Mouse (Mus musculus): ENCODE data around the gene Fbxw4.

Gene Fbxw4

GRCm38 (mm10) chr19:45615415-45616213 is 44.5 kb downstream of the Fbxw4 start:
- no peak for DNase-seq (ENCODE audit: low read depth, low spot score)

- no peak for DNase-seq (ENCODE audit: low read depth, low spot score)
Measured at GRCm38 (mm10) chr19:45614928-45615327, 45.2 kb downstream of the Fbxw4 start.

GRCm38 (mm10) chr19:45614375-45614774 is 45.7 kb downstream of the Fbxw4 start:
- DNase-seq (ENCODE audit: low read depth, low spot score): no peak

GRCm38 (mm10) chr19:45610823-45611222 is 49.3 kb downstream of the Fbxw4 start:
- DNase-seq (ENCODE audit: low read depth, low spot score): no peak

GRCm38 (mm10) chr19:45608648-45609339 is 51.3 kb downstream of the Fbxw4 start:
- no peak for DNase-seq (ENCODE audit: low read depth, low spot score)

- no peak for DNase-seq (ENCODE audit: low read depth, low spot score)
Measured at GRCm38 (mm10) chr19:45607479-45607878, 52.6 kb downstream of the Fbxw4 start.

- DNase-seq (ENCODE audit: low read depth, low spot score): no peak
Measured at GRCm38 (mm10) chr19:45606701-45607100, 53.4 kb downstream of the Fbxw4 start.

GRCm38 (mm10) chr19:45602606-45603005 is 57.5 kb downstream of the Fbxw4 start:
- DNase-seq (ENCODE audit: low read depth, low spot score): no peak

GRCm38 (mm10) chr19:45597106-45597505 is 63.0 kb downstream of the Fbxw4 start:
- no peak for DNase-seq (ENCODE audit: low read depth, low spot score)

- DNase-seq (ENCODE audit: low read depth, low spot score): no peak
Measured at GRCm38 (mm10) chr19:45596434-45596833, 63.7 kb downstream of the Fbxw4 start.

GRCm38 (mm10) chr19:45596019-45596418 is 64.1 kb downstream of the Fbxw4 start:
- no peak for DNase-seq (ENCODE audit: low read depth, low spot score)

GRCm38 (mm10) chr19:45595481-45595880 is 64.6 kb downstream of the Fbxw4 start:
- DNase-seq (ENCODE audit: low read depth, low spot score): no peak

- DNase-seq (ENCODE audit: low read depth, low spot score): no peak
Measured at GRCm38 (mm10) chr19:45594079-45594478, 66.0 kb downstream of the Fbxw4 start.

- DNase-seq (ENCODE audit: low read depth, low spot score): no peak
Measured at GRCm38 (mm10) chr19:45592916-45593315, 67.2 kb downstream of the Fbxw4 start.

GRCm38 (mm10) chr19:45591704-45592103 is 68.4 kb downstream of the Fbxw4 start:
- no peak for DNase-seq (ENCODE audit: low read depth, low spot score)

GRCm38 (mm10) chr19:45589761-45590160 is 70.4 kb downstream of the Fbxw4 start:
- no peak for DNase-seq (ENCODE audit: low read depth, low spot score)

GRCm38 (mm10) chr19:45587509-45588292 is 72.4 kb downstream of the Fbxw4 start:
- DNase-seq (ENCODE audit: low read depth, low spot score): no peak

GRCm38 (mm10) chr19:45586850-45587249 is 73.3 kb downstream of the Fbxw4 start:
- DNase-seq (ENCODE audit: low read depth, low spot score): no peak

GRCm38 (mm10) chr19:45584856-45585620 is 75.1 kb downstream of the Fbxw4 start:
- DNase-seq (ENCODE audit: low read depth, low spot score): no peak

GRCm38 (mm10) chr19:45583136-45583535 is 77.0 kb downstream of the Fbxw4 start:
- no peak for DNase-seq (ENCODE audit: low read depth, low spot score)

GRCm38 (mm10) chr19:45582161-45582560 is 78.0 kb downstream of the Fbxw4 start:
- DNase-seq (ENCODE audit: low read depth, low spot score): no peak

Data from CD4-positive, CD25-positive, alpha-beta regulatory T cell, adult 2 months (primary cell).